Mouse (Mus musculus): ENCODE results near the gene Ska3.

DNA sequence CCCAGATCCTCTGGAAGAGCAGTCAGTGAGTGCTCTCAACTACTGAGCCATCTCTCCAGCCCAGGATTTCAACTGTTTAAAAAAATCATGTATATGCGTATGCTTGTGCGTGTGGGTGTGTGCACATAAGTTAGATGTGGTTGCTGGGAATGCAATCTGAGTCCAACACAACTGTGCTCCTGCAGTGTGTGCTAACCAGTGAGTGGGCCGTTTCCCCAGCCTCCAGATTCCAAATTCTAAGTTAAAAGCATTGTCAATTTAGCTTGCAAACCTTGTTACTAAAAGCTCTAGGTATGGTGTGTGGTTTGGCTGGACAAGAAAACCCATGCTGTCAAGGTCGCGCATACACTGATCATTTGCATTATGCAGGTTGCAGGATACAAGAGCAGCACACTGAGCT lies 14.1 kb downstream of the Ska3 start:
- TF ChIP-seq POLR2A (IDR thresholded peaks at IDR 0.05; ENCODE audit: insufficient read length, low read depth) (no peak), MAX (IDR thresholded peaks at IDR 0.05; ENCODE audit: low read depth) (no peak), CEBPB (IDR thresholded peaks at IDR 0.05; ENCODE audit: insufficient read depth, poor library complexity, severe bottlenecking) (no peak), POLR2AphosphoS2 (IDR thresholded peaks at IDR 0.05; ENCODE audit: insufficient read length, low read depth) (no peak), SRF (IDR thresholded peaks at IDR 0.05; ENCODE audit: control insufficient read depth, insufficient read length, low read depth) (no peak), TCF12 (IDR thresholded peaks at IDR 0.05; ENCODE audit: insufficient read depth, poor library complexity, severe bottlenecking) (no peak), MYOG (IDR thresholded peaks at IDR 0.05; ENCODE audit: control insufficient read depth in 1 of 3, insufficient read depth in 1 of 3, insufficient read length in 2 of 3, low read depth in 2 of 3) (no peak)
